In genomic region chr11:97808093-97808492, GRCm38 (mm10) we compare ENCODE assay signal across 8 mouse cellular contexts. TPM values are rescaled to one million over a fixed set of nuclear protein-coding genes. Genes with fewer than 3 reads are reported as not detected.
DNase-seq lines count a peak whose midpoint lies in the region; ATAC-seq and TF ChIP-seq lines count a peak whose summit lies in the region.

No protein-coding gene starts in this region.

- H3K9ac ChIP-seq in MEL (ENCODE audit: control insufficient read depth, low read depth, low read length, poor library complexity, severe bottlenecking): no peak overlapping the region
- H3K9ac ChIP-seq in heart, embryonic 12.5 days: no peak overlapping the region

- no peak overlapping the region for H3K27ac ChIP-seq in MEL (ENCODE audit: control insufficient read depth, low read depth, low read length)
- H3K27ac ChIP-seq in heart, embryonic 12.5 days (ENCODE audit: poor library complexity, severe bottlenecking): peak overlapping the region; percentile 67

- DNase-seq in adrenal gland, adult 2 months: peak; percentile 42
- no peak for DNase-seq in adrenal gland, adult 18-20 months (ENCODE audit: low spot score in 2 of 2)
- no peak for DNase-seq in MEL (ENCODE audit: low read depth, low spot score)
- DNase-seq in kidney, postnatal 14 days: peak; percentile 81
- peak; percentile 81 for DNase-seq in naive thymus-derived CD4-positive, alpha-beta T cell, adult 2 months (ENCODE audit: low read depth)
- DNase-seq in spleen, postnatal 14 days (ENCODE audit: low spot score in 2 of 2): no peak
- DNase-seq in right cerebral cortex, postnatal 4 days: no peak

- no peak for TF ChIP-seq RAD21 in MEL (IDR thresholded peaks at IDR 0.05; ENCODE audit: low read depth, low read length)

- TF ChIP-seq EP300 in MEL (IDR thresholded peaks at IDR 0.05; ENCODE audit: low read depth in 1 of 2, low read length in 2 of 2): no peak

- no peak overlapping the region for H3K4me3 ChIP-seq in MEL (ENCODE audit: control insufficient read depth in 1 of 2, insufficient read depth in 1 of 2, low read depth in 2 of 2, low read length in 2 of 2)
- no peak overlapping the region for H3K4me3 ChIP-seq in heart, embryonic 12.5 days

- ATAC-seq in heart, embryonic 12.5 days (ENCODE audit: insufficient number of reproducible peaks, low FRiP score): no peak

- H3K9me3 ChIP-seq in MEL (replicated peaks; ENCODE audit: insufficient read depth, low read length): no peaks in the 10 kb centered on the region
- no peaks in the 10 kb centered on the region for H3K9me3 ChIP-seq in heart, embryonic 12.5 days (replicated peaks)

- no peak for TF ChIP-seq CTCF in MEL (IDR thresholded peaks at IDR 0.05 in 2 of 3, conservative IDR thresholded peaks at IDR 0.05 in 1 of 3; ENCODE audit: control insufficient read depth in 1 of 3, insufficient read depth in 1 of 3, low read depth in 2 of 3, low read length in 3 of 3, poor library complexity in 1 of 3, severe bottlenecking in 1 of 3)

- TF ChIP-seq POLR2A in MEL (IDR thresholded peaks at IDR 0.05; ENCODE audit: control insufficient read depth in 1 of 2, insufficient read depth in 1 of 2, low read depth in 1 of 2, low read length in 2 of 2, poor library complexity in 1 of 2): no peak

- peaks cover 0 to 11% of the 10 kb centered on the region in 2 experiments; a peak in 2 of 4 replicates for H3K36me3 ChIP-seq in MEL (ENCODE audit: control insufficient read depth in 1 of 2, insufficient read depth in 2 of 2, low read length in 2 of 2)
- H3K36me3 ChIP-seq in heart, embryonic 12.5 days: peaks cover 31% of the 10 kb centered on the region

- no peaks in the 10 kb centered on the region for H3K79me2 ChIP-seq in MEL (ENCODE audit: control insufficient read depth, insufficient read depth, low read length, poor library complexity)

- 43% methylated on average over 2 of the region's 2 CpGs for WGBS in heart, embryonic 12.5 days

- peaks cover 2 to 15% of the 10 kb centered on the region in 2 experiments for H3K4me1 ChIP-seq in MEL (ENCODE audit: control insufficient read depth in 1 of 2, insufficient read depth in 2 of 2, low read length in 2 of 2)
- H3K4me1 ChIP-seq in heart, embryonic 12.5 days (replicated peaks): peaks cover 92% of the 10 kb centered on the region

- H3K4me2 ChIP-seq in heart, embryonic 12.5 days: peak overlapping the region; percentile 22; the same call in 1 of the 2 replicates

- H3K27me3 ChIP-seq in MEL (ENCODE audit: control insufficient read depth in 1 of 2, insufficient read depth in 2 of 2, low read length in 2 of 2): no peaks in the 10 kb centered on the region
- H3K27me3 ChIP-seq in heart, embryonic 12.5 days (replicated peaks): no peaks in the 10 kb centered on the region

TF ChIP-seq in MEL, 35 proteins besides CTCF, POLR2A, EP300 and RAD21:
- TF ChIP-seq BHLHE40 (IDR thresholded peaks at IDR 0.05; ENCODE audit: borderline replicate concordance, low read depth, low read length) (no peak), ZNF384 (IDR thresholded peaks at IDR 0.05; ENCODE audit: low read depth, low read length) (peak; percentile 46; the same call in 1 of the 2 replicates), SMC3 (IDR thresholded peaks at IDR 0.05; ENCODE audit: low read depth, low read length) (no peak)
TF ChIP-seq in MEL: peak in this region for 1.

RNA-seq across cellular contexts. Expression of gene Lasp1, which starts 9.3 kb away (rescaled TPM):
- total RNA-seq in adrenal gland, adult 2 months (2021): 100 to 1,000 TPM; 118 to 172 TPM
- 127 and 138 TPM in 2 replicates for polyA plus RNA-seq in adrenal gland, adult 2 months (2012; rRNA removed)
- total RNA-seq in adrenal gland, adult 18-20 months (2021): 100 to 1,000 TPM in 1 of 2 experiments, 10 to 100 TPM in 1; 94.0 to 145 TPM
- 13.3 and 15.2 TPM in 2 replicates for total RNA-seq in MEL (2012; rRNA removed)
- 10 to 100 TPM in 1 of 2 experiments, not detected in 1; 38.7 TPM for polyA plus RNA-seq in MEL (2012; ENCODE audit: insufficient read depth in 1 of 2, insufficient read length in 2 of 2, low read depth in 1 of 2, low replicate concordance in 2 of 2, missing spikeins in 1 of 2)
- 46.9 and 49.5 TPM in 2 replicates for polyA plus RNA-seq in heart, embryonic 12.5 days (2016; fragmentation: Nextera tagmentation; extraction: Ambion mirVana)

RNA-seq across cellular contexts. Expression of gene Rpl23, which starts 25.9 kb away (rescaled TPM):
- 100 to 1,000 TPM; 700 to 846 TPM for total RNA-seq in adrenal gland, adult 2 months (2021)
- polyA plus RNA-seq in adrenal gland, adult 2 months (2012; rRNA removed): 13.7 and 14.2 TPM in 2 replicates
- total RNA-seq in adrenal gland, adult 18-20 months (2021): 100 to 1,000 TPM; 830 to 834 TPM
- 1,922 and 2,072 TPM in 2 replicates for total RNA-seq in MEL (2012; rRNA removed)
- polyA plus RNA-seq in MEL (2012; ENCODE audit: insufficient read depth in 1 of 2, insufficient read length in 2 of 2, low read depth in 1 of 2, low replicate concordance in 2 of 2, missing spikeins in 1 of 2): 100 to 1,000 TPM in 1 of 2 experiments, not detected in 1; 921 TPM
- 404 and 410 TPM in 2 replicates for polyA plus RNA-seq in heart, embryonic 12.5 days (2016; fragmentation: Nextera tagmentation; extraction: Ambion mirVana)

RNA-seq across cellular contexts. Expression of gene 1700001P01Rik, which starts 32.4 kb away (rescaled TPM):
- under 1 TPM in 1 of 2 experiments, not detected in 1; 0.49 TPM for total RNA-seq in adrenal gland, adult 2 months (2021)
- polyA plus RNA-seq in adrenal gland, adult 2 months (2012; rRNA removed): not detected in 2 replicates
- not detected for total RNA-seq in adrenal gland, adult 18-20 months (2021)
- 0.69 TPM in 2 replicates for total RNA-seq in MEL (2012; rRNA removed)
- under 1 TPM in 1 of 2 experiments, not detected in 1; 0.43 TPM for polyA plus RNA-seq in MEL (2012; ENCODE audit: insufficient read depth in 1 of 2, insufficient read length in 2 of 2, low read depth in 1 of 2, low replicate concordance in 2 of 2, missing spikeins in 1 of 2)
- not detected in 2 replicates for polyA plus RNA-seq in heart, embryonic 12.5 days (2016; fragmentation: Nextera tagmentation; extraction: Ambion mirVana)

RNA-seq across cellular contexts. Expression of gene B230217C12Rik, which starts 32.5 kb away (rescaled TPM):
- 1 to 10 TPM; 2.9 to 4.6 TPM for total RNA-seq in adrenal gland, adult 2 months (2021)
- polyA plus RNA-seq in adrenal gland, adult 2 months (2012; rRNA removed): 1.8 and 2.5 TPM in 2 replicates
- 1 to 10 TPM; 3.7 to 4.0 TPM for total RNA-seq in adrenal gland, adult 18-20 months (2021)
- total RNA-seq in MEL (2012; rRNA removed): 0.29 TPM in 1 of 2 replicates, not detected in the other
- polyA plus RNA-seq in MEL (2012; ENCODE audit: insufficient read depth in 1 of 2, insufficient read length in 2 of 2, low read depth in 1 of 2, low replicate concordance in 2 of 2, missing spikeins in 1 of 2): under 1 TPM in 1 of 2 experiments, not detected in 1; 0.81 TPM
- 6.9 and 7.4 TPM in 2 replicates for polyA plus RNA-seq in heart, embryonic 12.5 days (2016; fragmentation: Nextera tagmentation; extraction: Ambion mirVana)

RNA-seq across cellular contexts. Expression of gene Cwc25, which starts 41.7 kb away (rescaled TPM):
- total RNA-seq in adrenal gland, adult 2 months (2021): 10 to 100 TPM; 17.5 to 28.9 TPM
- 5.1 and 6.5 TPM in 2 replicates for polyA plus RNA-seq in adrenal gland, adult 2 months (2012; rRNA removed)
- 10 to 100 TPM; 18.2 to 21.1 TPM for total RNA-seq in adrenal gland, adult 18-20 months (2021)
- total RNA-seq in MEL (2012; rRNA removed): 18.1 and 20.8 TPM in 2 replicates
- polyA plus RNA-seq in MEL (2012; ENCODE audit: insufficient read depth in 1 of 2, insufficient read length in 2 of 2, low read depth in 1 of 2, low replicate concordance in 2 of 2, missing spikeins in 1 of 2): 10 to 100 TPM in 1 of 2 experiments, not detected in 1; 16.7 TPM
- 10.9 and 11.4 TPM in 2 replicates for polyA plus RNA-seq in heart, embryonic 12.5 days (2016; fragmentation: Nextera tagmentation; extraction: Ambion mirVana)

Comparison
In these comparisons a context has a peak if more than half of its experiments do, and no peak if none do; other contexts are left out.
1. DNase-seq: peak in adrenal gland, adult 2 months (single experiment), kidney, postnatal 14 days (single experiment) and naive thymus-derived CD4-positive, alpha-beta T cell, adult 2 months (single experiment); none in adrenal gland, adult 18-20 months (0 of 2), MEL (single experiment), spleen, postnatal 14 days (0 of 2) and right cerebral cortex, postnatal 4 days (single experiment).